Mouse (Mus musculus): ENCODE results near the gene Zfp524.

Zfp524 gene

DNA sequence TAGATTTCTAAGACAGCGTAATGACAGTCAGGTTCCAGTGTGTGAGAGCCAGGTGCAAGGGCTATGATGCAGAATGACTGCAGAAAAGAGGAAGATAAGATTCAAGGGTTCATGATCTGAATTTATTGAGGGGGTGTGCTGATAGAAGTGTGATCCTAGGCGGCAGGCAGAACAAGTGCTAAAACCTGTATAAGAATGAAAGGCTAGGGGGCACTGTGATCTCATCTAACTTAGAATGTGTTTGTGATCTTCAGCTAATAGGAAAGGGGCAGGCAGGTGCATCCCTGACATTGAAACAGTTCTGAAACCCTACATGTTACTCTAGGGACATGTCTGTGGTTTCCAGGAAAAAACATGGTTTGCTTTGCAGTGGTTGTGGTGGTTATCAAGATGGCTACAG, 31.9 kb downstream of the Zfp524 start:
- no peak for DNase-seq (ENCODE audit: extremely low spot score, low spot score)

- DNase-seq (ENCODE audit: extremely low spot score, low spot score), result no peak
Observed at GRCm38 (mm10) chr7:5047313-5047712, 33.1 kb downstream of the Zfp524 start.

- DNase-seq (ENCODE audit: extremely low spot score, low spot score), result peak; percentile 88
Observed at GRCm38 (mm10) chr7:5051193-5052192, 37.3 kb downstream of the Zfp524 start, which contains the start of gene Zfp580. Zfp580 (plus strand) TSS chr7:5051538.

- DNase-seq (ENCODE audit: extremely low spot score, low spot score), result no peak
Observed at GRCm38 (mm10) chr7:5052438-5052837, 38.2 kb downstream of the Zfp524 start.

GRCm38 (mm10) chr7:5052931-5053343, 38.7 kb downstream of the Zfp524 start:
- no peak for DNase-seq (ENCODE audit: extremely low spot score, low spot score)

DNA sequence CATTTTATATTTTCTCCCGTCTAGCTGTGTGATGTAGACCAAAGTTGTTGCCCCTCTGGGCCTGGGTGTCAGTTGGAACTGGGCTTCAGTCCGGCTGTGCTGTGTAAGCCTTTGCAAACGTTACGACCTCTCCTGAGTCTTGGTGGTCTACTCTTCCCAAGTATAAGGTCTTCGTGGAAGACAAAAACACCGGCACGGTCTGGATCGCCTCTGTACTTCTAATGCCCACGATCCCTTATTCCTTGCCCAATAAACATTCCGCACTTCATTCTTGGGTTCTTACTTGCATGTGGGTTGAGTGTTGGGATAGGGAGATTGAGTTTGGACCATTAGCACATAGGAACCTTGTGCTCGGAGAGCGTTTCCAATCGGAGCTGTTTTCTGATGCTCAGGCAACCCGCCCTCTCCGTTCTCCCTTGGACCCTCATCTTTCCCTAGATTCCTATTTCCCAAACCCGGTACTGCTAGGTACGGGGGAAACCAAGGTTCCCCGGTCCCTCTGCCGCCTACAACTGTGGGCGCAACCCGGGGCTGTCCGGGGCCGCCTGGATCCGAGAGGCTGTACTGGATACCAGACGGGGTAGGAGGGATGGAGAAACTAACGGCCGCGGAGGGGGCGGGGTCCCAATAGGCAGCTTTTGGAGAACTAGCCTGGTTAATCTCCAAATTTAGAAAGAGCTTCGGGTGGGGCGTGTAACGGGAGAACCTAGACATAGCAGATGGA, 39.4 kb downstream of the Zfp524 start:
- peak; percentile 53 for DNase-seq (ENCODE audit: extremely low spot score, low spot score)

GRCm38 (mm10) chr7:5056651-5057263, 42.5 kb downstream of the Zfp524 start:
- DNase-seq (ENCODE audit: extremely low spot score, low spot score), result peak; percentile 40

GRCm38 (mm10) chr7:5057381-5057780, 43.2 kb downstream of the Zfp524 start:
- DNase-seq (ENCODE audit: extremely low spot score, low spot score), result no peak

GRCm38 (mm10) chr7:5057804-5058203, 43.6 kb downstream of the Zfp524 start:
- peak; percentile 31 for DNase-seq (ENCODE audit: extremely low spot score, low spot score)

DNA sequence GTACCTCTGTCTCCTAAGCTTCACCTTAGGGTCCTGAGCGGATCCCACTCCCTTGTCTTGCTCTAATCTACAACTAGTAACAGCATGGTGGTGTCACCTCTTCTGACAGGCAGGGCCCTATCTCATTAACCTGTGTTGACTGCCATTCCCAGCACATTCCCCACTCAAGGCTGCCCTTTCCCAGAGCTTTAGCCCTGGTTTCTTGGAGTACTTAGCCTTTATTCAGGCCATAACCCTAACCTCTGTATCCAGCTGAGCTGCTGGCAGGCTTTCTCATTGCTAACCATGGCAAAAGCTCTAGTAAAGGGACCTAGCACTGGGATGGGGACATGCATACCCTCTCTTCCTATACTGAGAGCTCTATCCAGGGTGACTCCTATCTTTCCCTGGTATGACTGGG, 44.4 kb downstream of the Zfp524 start:
- no peak for DNase-seq (ENCODE audit: extremely low spot score, low spot score)

- DNase-seq (ENCODE audit: extremely low spot score, low spot score), result no peak
Observed at GRCm38 (mm10) chr7:5059421-5059820, 45.2 kb downstream of the Zfp524 start.

DNA sequence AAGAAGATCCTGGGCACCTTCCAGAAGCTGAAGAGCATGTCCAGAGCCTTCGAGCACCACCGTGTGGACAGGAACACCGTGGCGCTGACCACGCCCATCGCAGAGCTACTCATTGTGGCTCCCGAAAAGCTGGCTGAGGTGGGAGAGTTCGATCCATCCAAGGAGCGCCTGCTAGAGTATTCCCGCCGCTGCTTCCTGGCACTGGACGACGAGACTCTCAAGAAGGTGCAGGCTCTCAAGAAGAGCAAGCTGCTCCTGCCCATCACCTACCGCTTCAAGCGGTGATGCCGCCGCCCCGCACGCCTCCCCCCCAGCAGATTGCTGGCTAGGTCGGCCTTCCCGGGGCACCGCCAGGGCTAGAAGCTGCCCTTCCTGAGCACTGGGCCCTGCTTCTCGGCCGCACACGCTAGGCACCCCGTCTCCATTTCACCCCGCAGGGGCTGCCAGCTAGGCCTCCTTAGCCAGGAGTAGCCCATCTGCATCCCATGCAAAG, 46.1 kb downstream of the Zfp524 start:
- DNase-seq (ENCODE audit: extremely low spot score, low spot score), result peak; percentile 81

- peak; percentile 97 for DNase-seq (ENCODE audit: extremely low spot score, low spot score)
Observed at GRCm38 (mm10) chr7:5060944-5061773, 46.9 kb downstream of the Zfp524 start.

DNA sequence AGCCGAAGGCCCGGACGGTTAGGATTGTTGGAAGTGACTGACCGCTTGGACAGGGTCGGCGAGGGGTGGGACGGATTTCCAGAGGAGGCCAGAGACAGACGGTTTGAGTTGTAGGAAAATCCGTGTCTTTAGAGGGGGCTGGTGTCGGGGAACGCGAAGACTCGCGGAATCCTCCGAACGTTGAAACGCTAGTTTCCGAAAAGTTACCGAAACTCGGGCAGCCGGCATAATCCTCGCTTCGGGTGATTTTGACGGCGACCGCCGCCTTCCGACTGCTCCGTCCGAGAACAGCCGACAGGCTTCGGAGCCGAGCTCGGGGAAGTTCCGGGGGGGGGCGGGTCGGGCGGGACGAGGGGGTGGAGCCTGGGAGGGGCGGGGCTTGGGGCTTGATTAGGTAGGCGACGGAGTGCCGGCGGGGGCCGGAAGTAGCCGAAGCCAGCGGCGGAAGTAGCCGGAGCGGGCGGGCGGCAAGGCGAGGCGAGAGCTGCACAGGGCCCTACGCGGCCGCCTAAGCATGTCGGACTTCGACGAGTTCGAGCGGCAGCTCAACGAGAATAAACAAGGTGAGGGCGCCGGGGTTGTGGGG, 47.7 kb downstream of the Zfp524 start, which contains the start of gene U2af2:
U2af2 (plus strand) TSS at position 370 of the 586 bp plus-strand sequence.
- DNase-seq (ENCODE audit: extremely low spot score, low spot score), result peak; percentile 94

GRCm38 (mm10) chr7:5062360-5063001, 48.3 kb downstream of the Zfp524 start:
- DNase-seq (ENCODE audit: extremely low spot score, low spot score), result peak; percentile 88

DNA sequence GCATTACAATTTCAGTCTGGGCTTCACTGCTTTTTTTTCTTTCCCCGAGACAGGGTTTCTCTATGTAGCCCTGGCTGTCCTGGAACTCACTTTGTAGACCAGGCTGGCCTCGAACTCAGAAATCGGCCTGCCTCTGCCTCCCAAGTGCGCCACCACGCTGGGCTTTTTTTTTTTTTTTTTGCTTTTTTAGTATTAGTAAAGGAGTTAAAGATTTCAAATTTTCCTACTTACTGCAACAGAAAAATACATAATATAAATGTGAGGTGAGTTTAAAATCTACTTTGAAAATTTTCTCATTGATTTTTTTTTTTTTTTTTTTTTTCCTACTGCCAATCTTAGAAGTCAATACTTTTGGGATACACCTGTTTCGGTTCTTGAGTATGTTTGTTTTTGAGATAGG, 50.7 kb downstream of the Zfp524 start:
- no peak for DNase-seq (ENCODE audit: extremely low spot score, low spot score)
